Mouse (Mus musculus): ENCODE data around the gene Uts2.

- TF ChIP-seq CTCF (conservative IDR thresholded peaks at IDR 0.05; ENCODE audit: insufficient read depth, insufficient read length, low read depth, low read length) (peak; percentile 32; the same call in 1 of the 2 replicates), POLR2A (IDR thresholded peaks at IDR 0.05; ENCODE audit: low read depth, low read length) (no peak)
Measured at GRCm38 (mm10) chr4:150965555-150965951, 31.3 kb upstream of the Uts2 start.

Measured in kidney, adult 2 months (tissue).